Mouse (Mus musculus): ENCODE measurements around the gene Il31ra. TPM values are rescaled to one million over a fixed set of nuclear protein-coding genes. Genes with fewer than 3 reads are reported as not detected.

Il31ra gene
- polyA plus RNA-seq, 1 experiment from 2014 or later, result 0.10 TPM

DNA sequence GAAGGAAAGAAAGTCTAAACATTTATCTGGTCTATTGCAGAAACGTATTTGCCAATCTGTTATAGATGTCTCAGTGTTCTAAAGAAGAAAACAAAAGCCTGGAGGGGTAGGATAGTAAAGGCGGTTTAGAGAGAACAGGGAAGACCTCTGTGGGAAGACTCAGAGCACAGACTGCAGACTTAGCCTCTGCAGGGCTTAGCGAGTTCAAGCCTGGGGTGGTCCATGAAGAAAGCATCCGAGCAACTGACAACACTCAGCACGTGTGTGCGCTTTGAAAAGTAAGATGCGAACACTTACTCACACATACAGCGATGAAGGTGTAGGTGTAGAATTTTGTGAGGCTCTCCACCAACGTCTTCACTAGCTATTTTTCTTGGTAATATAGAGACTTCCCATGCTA is 123.0 kb downstream of the Il31ra start:
- Histone ChIP-seq H3K9me3 (replicated peaks; ENCODE audit: control insufficient read depth, low read length, poor library complexity, severe bottlenecking) (no peaks in the 10 kb centered on the region), H3K4me1 (ENCODE audit: control insufficient read depth, insufficient read depth, low read length) (peaks cover 3% of the 10 kb centered on the region; the same call in 1 of the 2 replicates), H3K27me3 (ENCODE audit: control insufficient read depth, insufficient read depth, low read depth, low read length) (no peaks in the 10 kb centered on the region), H3K4me3 (ENCODE audit: low read depth, low read length) (no peak overlapping the region), H3K9ac (ENCODE audit: low read depth, low read length) (no peak overlapping the region), H3K36me3 (ENCODE audit: control insufficient read depth, insufficient read depth, low read length) (peaks cover 2% of the 10 kb centered on the region; the same call in 1 of the 2 replicates), H3K27ac (ENCODE audit: low read length) (no peak overlapping the region), H3K4me2 (ENCODE audit: low read length) (no peak overlapping the region)
- ATAC-seq, result no peak
- WGBS, result 89% methylated on average over 9 of the region's 9 CpGs

Other genes starting within 250 kb of the Il31ra start
- 20.5 and 25.1 TPM in 2 replicates for gene Il6st, start 130.3 kb downstream of the Il31ra start, polyA plus RNA-seq (2015; fragmentation: Nextera tagmentation; extraction: Ambion mirVana)
- gene Ddx4, start 58.1 kb upstream of the Il31ra start, polyA plus RNA-seq (2015; fragmentation: Nextera tagmentation; extraction: Ambion mirVana), result 0.72 and 0.99 TPM in 2 replicates
- 26.3 and 27.3 TPM in 2 replicates for gene Slc38a9, start 66.4 kb upstream of the Il31ra start, polyA plus RNA-seq (2015; fragmentation: Nextera tagmentation; extraction: Ambion mirVana)
- gene Plpp1, start 206.4 kb upstream of the Il31ra start, polyA plus RNA-seq (2015; fragmentation: Nextera tagmentation; extraction: Ambion mirVana), result 58.7 and 69.5 TPM in 2 replicates